Mouse (Mus musculus): ENCODE results near the gene Rasd2. TPM values are rescaled to one million over a fixed set of nuclear protein-coding genes. Genes with fewer than 3 reads are reported as not detected.

The Rasd2 gene
- polyA plus RNA-seq, 1 experiment: 6.9 TPM

GRCm38 (mm10) chr8:75219877-75220738 lies 6.4 kb downstream of the Rasd2 start:
- DNase-seq (ENCODE audit: low spot score): no peak

- no peak for DNase-seq (ENCODE audit: low spot score)
Observed at GRCm38 (mm10) chr8:75222665-75223064, 8.9 kb downstream of the Rasd2 start.

- no peak for DNase-seq (ENCODE audit: low spot score)
Observed at GRCm38 (mm10) chr8:75226773-75227172, 13.0 kb downstream of the Rasd2 start.

- DNase-seq (ENCODE audit: low spot score): no peak
Observed at GRCm38 (mm10) chr8:75233915-75234554, 20.3 kb downstream of the Rasd2 start.

- DNase-seq (ENCODE audit: low spot score): no peak
Observed at GRCm38 (mm10) chr8:75247331-75247730, 33.6 kb downstream of the Rasd2 start.

- no peak for DNase-seq (ENCODE audit: low spot score)
Observed at GRCm38 (mm10) chr8:75249186-75249585, 35.4 kb downstream of the Rasd2 start.

- no peak for DNase-seq (ENCODE audit: low spot score)
Observed at GRCm38 (mm10) chr8:75254027-75254426, 40.3 kb downstream of the Rasd2 start.

- no peak for DNase-seq (ENCODE audit: low spot score)
Observed at GRCm38 (mm10) chr8:75255635-75256034, 41.9 kb downstream of the Rasd2 start.

- no peak for DNase-seq (ENCODE audit: low spot score)
Observed at GRCm38 (mm10) chr8:75272166-75272565, 58.4 kb downstream of the Rasd2 start.

Other genes with a start within 250 kb of the Rasd2 start
- gene Hmgxb4, start 220.6 kb upstream of the Rasd2 start, polyA plus RNA-seq (2012; rRNA removed): 27.8 and 30.9 TPM in 2 replicates
- 17.3 and 22.5 TPM in 2 replicates for gene Tom1, start 180.2 kb upstream of the Rasd2 start, polyA plus RNA-seq (2012; rRNA removed)
- 24.1 and 24.2 TPM in 2 replicates for gene Hmox1, start 120.3 kb upstream of the Rasd2 start, polyA plus RNA-seq (2012; rRNA removed)
- gene Mcm5, start 104.4 kb upstream of the Rasd2 start, polyA plus RNA-seq (2012; rRNA removed): 7.4 and 10.7 TPM in 2 replicates
- 0.25 and 0.56 TPM in 2 replicates for gene Gm10358, start 192.6 kb downstream of the Rasd2 start, polyA plus RNA-seq (2012; rRNA removed)
- gene Iqcm, start 234.8 kb downstream of the Rasd2 start, polyA plus RNA-seq (2012; rRNA removed): not detected in 2 replicates